Mouse (Mus musculus): ENCODE data around the gene Gpr150. TPM values are rescaled to one million over a fixed set of nuclear protein-coding genes. Genes with fewer than 3 reads are reported as not detected.

Gene Gpr150
- polyA plus RNA-seq, 1 experiment = not detected

DNA sequence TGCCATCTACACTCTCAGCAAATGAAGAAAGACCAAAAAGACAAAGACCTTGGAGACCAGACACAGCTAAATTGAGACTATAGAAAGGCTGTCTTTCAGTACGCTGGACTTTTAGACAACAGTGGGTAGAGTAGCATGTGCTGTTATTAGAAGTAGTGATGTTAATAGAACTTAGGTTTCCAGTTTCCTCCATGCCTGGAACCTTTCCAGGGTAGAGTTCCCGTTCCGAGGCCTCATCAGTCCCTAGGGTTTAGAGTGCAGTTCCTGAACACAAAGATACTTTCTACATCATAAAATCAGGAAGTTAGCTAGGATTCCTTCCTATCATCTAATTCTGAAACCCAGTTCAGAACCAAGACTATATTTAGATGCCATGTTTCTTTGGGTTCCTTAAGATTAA lies 32.2 kb downstream of the Gpr150 start:
- no peak for TF ChIP-seq GATA1 (IDR thresholded peaks at IDR 0.05; ENCODE audit: low read length)

DNA sequence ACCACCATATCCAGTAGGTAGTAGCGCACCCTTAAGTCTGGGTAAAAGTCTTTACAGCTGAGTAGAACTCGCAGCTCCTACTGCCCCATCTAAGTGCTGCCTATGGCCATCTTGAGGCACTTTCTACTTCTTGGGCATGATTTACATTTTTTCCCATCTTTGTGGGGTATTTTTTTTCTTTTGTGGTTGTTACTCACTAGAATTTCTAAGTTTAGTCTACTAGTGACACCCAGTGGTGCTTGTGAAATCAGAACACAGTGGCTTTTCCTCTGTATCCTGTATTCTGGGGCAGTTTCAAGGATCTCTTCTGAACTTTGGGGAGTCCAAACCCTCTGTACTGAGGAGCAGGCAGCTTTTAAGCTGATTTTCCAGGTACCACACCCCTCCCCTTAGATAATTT lies 35.0 kb downstream of the Gpr150 start:
- TF ChIP-seq GATA1 (IDR thresholded peaks at IDR 0.05; ENCODE audit: low read length) = no peak

GRCm38 (mm10) chr13:76018844-76019400 lies 37.9 kb downstream of the Gpr150 start:
- TF ChIP-seq GATA1 (IDR thresholded peaks at IDR 0.05; ENCODE audit: low read length) = no peak

DNA sequence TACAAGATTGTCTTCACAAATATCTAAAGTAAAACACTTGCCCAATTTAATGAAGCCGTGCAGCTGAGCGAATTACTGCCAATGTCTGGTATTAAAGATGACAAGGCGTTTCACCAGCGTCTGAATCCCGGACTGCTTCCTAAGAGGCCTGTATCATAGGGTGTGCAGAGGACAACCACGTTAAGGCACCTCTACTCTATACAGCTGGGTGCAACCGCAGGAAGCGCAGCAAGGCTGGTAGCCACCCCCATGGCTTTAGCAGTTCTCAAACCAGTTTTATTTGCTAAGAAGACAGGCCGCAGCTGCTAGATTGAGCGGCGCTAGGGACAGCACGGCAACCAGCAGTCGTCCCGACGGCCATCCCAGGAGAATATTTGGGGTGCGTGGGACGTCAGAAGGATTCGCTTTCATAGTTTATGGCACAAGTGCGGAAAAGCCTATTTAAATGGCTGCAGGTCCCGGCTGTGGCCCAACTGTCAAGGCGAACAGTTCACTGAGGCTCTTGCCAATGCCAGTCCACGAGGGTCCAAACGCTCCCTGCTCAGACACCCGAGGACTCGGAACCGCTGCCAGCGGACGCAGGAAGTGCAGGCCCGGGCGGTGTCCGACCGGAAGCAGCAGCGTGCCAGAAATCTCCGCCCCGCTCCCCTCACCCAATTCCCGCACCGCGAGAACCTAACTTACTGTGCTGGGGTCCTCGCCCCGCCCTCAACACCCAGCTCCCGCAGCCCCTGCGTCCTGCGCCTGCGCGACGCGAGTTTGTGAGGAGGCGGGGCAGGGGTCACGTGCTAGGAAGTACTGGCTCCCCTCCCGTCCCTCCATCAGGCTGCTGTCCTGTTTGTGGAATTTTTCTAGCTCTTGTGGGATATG lies 38.6 kb downstream of the Gpr150 start, which contains the start of gene Rfesd:
TSS of gene Rfesd (minus strand) at position 746 of the 870 bp plus-strand sequence.
- TF ChIP-seq GATA1 (IDR thresholded peaks at IDR 0.05; ENCODE audit: low read length) = no peak

DNA sequence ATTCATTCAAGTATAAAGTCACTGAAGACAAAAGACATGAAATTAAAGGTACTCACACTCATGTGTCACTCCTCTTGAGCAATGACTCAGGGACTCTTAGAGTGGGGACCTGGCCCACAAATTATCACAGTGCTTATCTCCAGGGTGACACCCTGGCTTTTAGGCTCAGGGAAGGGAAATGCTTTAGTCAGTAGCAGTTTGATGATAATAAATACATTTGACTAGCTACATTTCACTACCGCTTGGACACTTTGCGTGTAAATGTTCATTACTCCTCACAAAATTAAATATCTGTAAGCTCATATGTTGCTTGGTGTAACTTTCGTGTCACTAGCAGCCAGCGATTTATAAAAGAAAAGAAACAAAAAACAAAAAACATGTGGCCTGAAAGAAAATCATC lies 39.3 kb downstream of the Gpr150 start:
- peak; percentile 55 for TF ChIP-seq GATA1 (IDR thresholded peaks at IDR 0.05; ENCODE audit: low read length)

- peak; percentile 38 for TF ChIP-seq GATA1 (IDR thresholded peaks at IDR 0.05; ENCODE audit: low read length)
These were observed 42.3 kb downstream of the Gpr150 start for GRCm38 (mm10) chr13:76014511-76014910.

Other genes with a start within 250 kb of the Gpr150 start
- 1.3 and 2.4 TPM in 2 replicates for gene Glrx, start 217.1 kb downstream of the Gpr150 start, polyA plus RNA-seq (2012)
- 13.5 and 15.1 TPM in 2 replicates for gene Rhobtb3, start 113.1 kb downstream of the Gpr150 start, polyA plus RNA-seq (2012)
- not detected in 2 replicates for gene Spata9, start 89.8 kb downstream of the Gpr150 start, polyA plus RNA-seq (2012)
- 2.4 and 2.7 TPM in 2 replicates for gene Rfesd, start 38.3 kb downstream of the Gpr150 start, polyA plus RNA-seq (2012)
- 0.69 and 1.1 TPM in 2 replicates for gene Arsk, start 41.7 kb upstream of the Gpr150 start, polyA plus RNA-seq (2012)
- 0.61 and 0.68 TPM in 2 replicates for gene Ttc37, start 41.7 kb upstream of the Gpr150 start, polyA plus RNA-seq (2012)
- gene Fam81b, start 248.1 kb upstream of the Gpr150 start, polyA plus RNA-seq (2012) = not detected in 2 replicates